Mouse (Mus musculus): Measurements from ENCODE around the gene Gtpbp1. TPM values are rescaled to one million over a fixed set of nuclear protein-coding genes. Genes with fewer than 3 reads are reported as not detected.

Gene Gtpbp1
- polyA plus RNA-seq (2017; shearing (Covaris generic)): 120 TPM

DNA sequence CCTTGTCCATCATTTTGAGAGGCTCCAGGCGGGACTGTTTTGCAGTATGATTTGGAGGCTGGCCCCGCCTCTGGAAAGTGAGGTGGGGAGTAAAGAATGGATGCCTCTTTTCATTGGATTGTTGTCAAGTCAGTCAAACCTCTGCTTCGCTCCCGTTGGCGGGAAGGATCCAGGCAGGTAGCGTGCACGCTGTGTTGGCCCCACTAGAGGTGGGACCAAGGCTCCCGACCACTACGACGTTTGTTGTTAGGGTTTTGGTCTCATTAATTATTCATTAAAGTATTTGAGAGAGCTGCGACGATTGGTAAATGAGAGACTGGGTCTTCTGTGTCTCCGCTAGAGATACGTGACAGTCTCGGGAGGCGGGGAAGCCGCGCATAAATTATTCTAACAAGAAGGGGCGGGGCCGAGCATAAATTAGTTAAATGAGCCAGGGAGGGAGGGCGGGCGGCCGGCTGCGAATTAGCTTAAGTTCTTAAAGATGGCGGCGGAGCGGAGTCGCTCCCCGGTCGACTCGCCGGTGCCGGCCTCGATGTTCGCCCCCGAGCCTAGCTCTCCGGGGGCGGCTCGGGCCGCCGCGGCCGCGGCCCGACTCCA is at the start of gene Gtpbp1:
Gene Gtpbp1, plus strand, starts transcription at position 420 of the 597 bp plus-strand sequence.

DNA sequence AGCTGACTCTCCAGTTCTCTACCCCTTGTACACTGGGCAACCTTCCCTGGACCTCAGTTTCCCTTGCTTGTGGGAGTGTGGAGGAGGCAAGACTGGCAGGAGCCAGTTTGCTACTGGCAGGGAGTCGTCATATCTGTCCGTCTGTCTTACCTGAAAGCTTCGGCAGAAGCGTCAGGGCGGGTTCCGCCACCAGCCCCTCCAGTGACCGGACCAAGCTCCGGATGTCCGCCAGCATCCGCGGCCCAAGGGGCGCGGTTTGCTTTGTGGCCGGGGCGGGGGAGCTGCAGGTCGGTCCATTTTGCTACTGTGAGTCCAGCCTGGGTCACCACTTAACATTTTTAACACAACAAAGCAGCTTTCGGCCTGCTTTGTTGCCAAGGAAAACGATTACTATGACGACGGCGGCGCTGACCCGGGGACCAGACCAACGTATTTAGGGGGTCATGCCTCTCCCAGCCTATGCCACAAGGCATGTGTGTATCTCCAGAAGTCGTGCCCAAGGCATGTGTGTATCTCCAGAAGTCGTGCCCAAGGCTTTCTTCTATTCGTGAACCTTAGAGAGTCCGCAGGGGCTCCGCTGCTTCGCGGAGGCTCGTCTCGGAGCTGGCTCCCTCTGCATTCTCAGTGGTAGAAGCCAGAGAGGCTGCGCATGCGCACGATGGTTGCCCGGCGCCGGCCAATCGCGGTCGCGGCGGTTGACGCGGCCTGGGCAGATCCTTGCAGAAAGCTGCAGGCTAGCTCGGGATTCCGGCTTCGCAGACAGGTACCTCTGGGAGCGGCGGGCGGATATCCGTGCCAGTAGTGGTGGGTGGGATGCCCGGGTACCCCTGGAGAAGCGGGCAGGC is 31.9 kb upstream of the Gtpbp1 start, which contains the start of the genes Fam227a and Cby1:
Gene Fam227a, minus strand, starts transcription at position 426 of the 845 bp plus-strand sequence.
Gene Cby1, plus strand, starts transcription at position 669 of the 845 bp plus-strand sequence.

DNA sequence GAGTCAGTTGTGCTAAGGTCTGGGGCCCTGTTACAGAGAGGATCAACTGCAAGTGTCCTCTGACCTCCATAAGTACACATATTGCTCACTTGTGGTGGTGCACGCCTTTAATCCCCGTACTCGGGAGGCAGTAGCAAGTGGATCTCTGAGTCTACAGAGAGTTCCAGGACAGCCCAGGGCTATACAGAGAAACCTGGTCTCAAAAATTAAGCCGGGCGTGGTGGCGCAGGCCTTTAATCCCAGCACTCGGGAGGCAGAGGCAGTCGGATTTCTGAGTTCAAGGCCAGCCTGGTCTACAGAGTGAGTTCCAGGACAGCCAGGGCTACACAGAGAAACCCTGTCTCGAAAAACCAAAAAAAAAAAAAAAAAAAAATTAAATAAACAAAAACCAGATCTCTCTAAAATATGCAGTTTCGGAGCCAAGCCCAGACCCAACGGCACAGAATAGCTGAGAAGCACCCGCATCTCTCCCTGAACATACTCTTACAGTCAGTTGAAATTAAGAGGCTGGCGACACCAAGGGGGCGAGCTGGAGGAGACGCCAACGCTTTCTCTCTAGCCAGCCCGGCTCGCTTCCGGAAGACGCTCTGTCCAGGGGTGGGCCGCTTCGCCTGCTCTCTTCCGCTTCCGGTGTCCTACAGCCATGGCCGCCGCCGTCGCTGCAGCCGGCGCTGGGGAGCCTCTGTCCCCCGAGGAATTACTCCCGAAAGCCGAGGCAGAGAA is 20.2 kb upstream of the Gtpbp1 start, which contains the start of gene Tomm22:
Gene Tomm22, plus strand, starts transcription at position 613 of the 723 bp plus-strand sequence.

DNA sequence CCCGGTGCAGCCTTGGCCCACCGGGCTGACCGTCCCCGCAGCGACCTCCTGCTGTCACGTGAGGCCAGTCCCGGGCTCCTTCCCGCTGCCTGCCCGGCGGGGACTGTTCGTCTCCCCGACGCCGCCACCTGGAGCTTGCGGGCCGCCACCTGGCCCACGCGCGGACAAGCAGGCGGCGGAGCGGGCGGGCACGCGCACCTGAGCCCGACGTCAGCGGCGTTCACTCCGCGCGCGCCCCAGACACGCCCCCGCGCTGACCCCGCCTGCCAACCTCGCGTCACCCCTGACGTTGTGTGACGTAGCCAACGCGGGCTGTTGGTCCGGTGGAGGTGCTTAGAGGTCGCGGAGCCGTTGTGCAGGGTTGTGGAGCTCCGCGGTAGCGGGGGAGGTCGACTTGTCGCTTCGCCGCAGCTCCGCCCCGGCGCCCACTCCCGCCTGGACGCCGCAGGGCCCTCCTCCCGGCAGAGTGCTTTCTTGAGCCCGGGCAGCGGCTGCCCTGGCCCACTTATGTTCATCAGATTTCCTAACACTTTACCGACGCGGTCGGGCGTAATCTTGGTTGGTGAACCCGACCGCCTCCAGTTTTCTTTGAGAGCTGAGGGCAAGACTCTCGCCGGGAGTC is 2.9 kb upstream of the Gtpbp1 start, which contains the start of gene Josd1:
Gene Josd1, minus strand, starts transcription at position 274 of the 622 bp plus-strand sequence.

DNA sequence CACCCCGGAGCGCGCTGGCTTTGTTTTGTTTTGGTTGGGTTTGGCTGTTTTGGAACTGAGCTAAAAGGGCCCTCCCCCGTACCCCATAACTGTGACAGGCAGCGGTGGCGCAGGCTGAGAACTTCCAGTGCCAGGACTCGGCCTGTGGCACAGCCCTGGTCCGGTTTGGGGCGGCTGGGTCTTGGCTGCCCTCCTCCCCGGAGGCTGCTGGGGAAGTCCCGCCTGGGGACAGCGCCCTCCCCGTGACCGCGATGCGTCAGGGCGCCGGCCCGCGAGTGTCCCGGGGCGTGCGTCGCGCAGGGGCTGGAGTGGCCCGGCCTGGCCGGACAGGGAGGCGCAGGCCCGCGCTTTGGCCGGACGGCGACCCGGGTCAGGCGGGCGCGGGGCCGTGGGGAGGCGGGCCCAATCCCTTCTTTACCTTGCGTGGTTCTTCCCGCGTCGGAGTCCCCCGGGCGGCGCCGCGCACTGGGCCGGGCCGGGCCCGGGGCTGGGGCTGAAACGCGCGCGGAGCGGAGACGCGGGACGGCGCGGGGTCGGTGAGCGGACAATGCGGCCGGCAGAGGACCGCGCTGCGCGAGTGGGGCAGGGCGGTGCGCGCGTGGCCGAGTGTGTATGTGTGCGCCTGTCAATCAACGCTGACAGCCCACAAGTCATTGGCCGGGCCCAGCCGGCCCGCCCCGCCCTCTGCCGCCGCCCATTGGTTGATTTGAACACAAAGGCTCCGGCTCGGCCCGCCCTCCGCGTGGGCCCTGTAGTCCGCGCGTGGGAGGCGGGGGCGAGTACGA is 51.5 kb downstream of the Gtpbp1 start, which contains the start of gene Sun2:
Gene Sun2, minus strand, starts transcription at position 616 of the 785 bp plus-strand sequence.

Other genes with a start within 250 kb of the Gtpbp1 start
- gene Csnk1e, start 235.3 kb upstream of the Gtpbp1 start, polyA plus RNA-seq (2017; shearing (Covaris generic)): 23.9 TPM
- gene Kcnj4, start 185.6 kb upstream of the Gtpbp1 start, polyA plus RNA-seq (2017; shearing (Covaris generic)): not detected
- gene Kdelr3, start 174.4 kb upstream of the Gtpbp1 start, polyA plus RNA-seq (2017; shearing (Covaris generic)): 0.20 TPM
- 44.0 TPM for gene Ddx17, start 144.1 kb upstream of the Gtpbp1 start, polyA plus RNA-seq (2017; shearing (Covaris generic))
- not detected for gene Dmc1, start 85.7 kb upstream of the Gtpbp1 start, polyA plus RNA-seq (2017; shearing (Covaris generic))
- gene Fam227a, start 31.9 kb upstream of the Gtpbp1 start, polyA plus RNA-seq (2017; shearing (Covaris generic)): 0.16 TPM
- 10.5 TPM for gene Cby1, start 31.6 kb upstream of the Gtpbp1 start, polyA plus RNA-seq (2017; shearing (Covaris generic))
- 221 TPM for gene Tomm22, start 20.0 kb upstream of the Gtpbp1 start, polyA plus RNA-seq (2017; shearing (Covaris generic))
- gene Josd1, start 2.9 kb upstream of the Gtpbp1 start, polyA plus RNA-seq (2017; shearing (Covaris generic)): 29.4 TPM
- 77.0 TPM for gene Sun2, start 51.7 kb downstream of the Gtpbp1 start, polyA plus RNA-seq (2017; shearing (Covaris generic))
- gene Dnal4, start 87.0 kb downstream of the Gtpbp1 start, polyA plus RNA-seq (2017; shearing (Covaris generic)): 14.5 TPM
- gene Nptxr, start 113.9 kb downstream of the Gtpbp1 start, polyA plus RNA-seq (2017; shearing (Covaris generic)): 0.24 TPM
- not detected for gene Npcd, start 143.4 kb downstream of the Gtpbp1 start, polyA plus RNA-seq (2017; shearing (Covaris generic))
- gene Cbx6, start 143.8 kb downstream of the Gtpbp1 start, polyA plus RNA-seq (2017; shearing (Covaris generic)): 38.0 TPM
- 384 TPM for gene Apobec3, start 200.8 kb downstream of the Gtpbp1 start, polyA plus RNA-seq (2017; shearing (Covaris generic))

All from CD4-positive, CD25-positive, alpha-beta regulatory T cell (primary cell).